Mouse (Mus musculus) G1E (cell line): ENCODE results near the gene Tln1.

ENCODE experiments used
- CTCF ChIP-seq: IDR thresholded peaks from 2 replicates; pipeline ENCODE4 v1.5.1; 2012; ENCODE audit warnings: low read depth, low read length, inconsistent platforms, mixed read lengths
- POLR2AphosphoS5 ChIP-seq: IDR thresholded peaks from 2 replicates; pipeline ENCODE4 v1.6.1; 2012; ENCODE audit warnings: low read depth, low read length, inconsistent platforms; ENCODE audit not compliant: insufficient replicate concordance

DNA sequence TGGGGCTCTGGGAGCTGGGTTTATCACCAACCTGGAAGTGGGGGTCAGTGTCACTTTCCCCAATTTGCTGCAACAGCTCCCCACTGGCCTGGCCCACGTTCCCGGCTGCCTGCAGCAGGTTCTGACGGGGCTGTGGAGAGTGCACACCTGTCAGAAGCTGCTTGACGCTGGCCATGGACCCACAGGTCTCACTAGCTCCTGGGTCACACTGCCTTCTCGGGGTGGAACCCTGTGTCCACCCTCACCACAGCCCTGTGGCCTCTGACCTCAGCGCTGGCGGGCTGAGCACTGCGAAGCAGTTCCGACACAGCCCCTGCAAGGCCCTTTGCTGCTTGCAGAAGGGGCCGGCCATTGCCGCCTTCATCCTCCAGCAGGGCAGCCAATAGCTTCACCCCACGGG is 13.4 kb downstream of the Tln1 start:
- TF ChIP-seq CTCF (no peak), POLR2AphosphoS5 (no peak)
